Mouse (Mus musculus): ENCODE measurements around the gene Slc6a11. TPM values are rescaled to one million over a fixed set of nuclear protein-coding genes. Genes with fewer than 3 reads are reported as not detected.

The Slc6a11 gene
- polyA plus RNA-seq, 1 experiment from 2014 or later = not detected

- no peak overlapping the region for H3K4me3 ChIP-seq (ENCODE audit: low read depth, low read length)
- WGBS = 80% methylated on average over 11 of the region's 11 CpGs
- H3K4me1 ChIP-seq (ENCODE audit: insufficient read depth, low read depth, low read length) = no peaks in the 10 kb centered on the region
- ATAC-seq = no peak
- H3K4me2 ChIP-seq (replicated peaks; ENCODE audit: low read depth, low read length) = no peak overlapping the region
- DNase-seq (ENCODE audit: low spot score) = no peak
- no peak overlapping the region for H3K9ac ChIP-seq (replicated peaks; ENCODE audit: low read depth)
- no peaks in the 10 kb centered on the region for H3K36me3 ChIP-seq (ENCODE audit: insufficient read depth, low read length)
- TF ChIP-seq EP300 (IDR thresholded peaks at IDR 0.05) (no peak), CTCF (IDR thresholded peaks at IDR 0.05) (no peak)
- no peaks in the 10 kb centered on the region for H3K9me3 ChIP-seq (ENCODE audit: low read length)
- no peak overlapping the region for H3K27ac ChIP-seq (ENCODE audit: low read length)
- H3K27me3 ChIP-seq (replicated peaks; ENCODE audit: insufficient read depth, low read length) = no peaks in the 10 kb centered on the region
Observed at GRCm38 (mm10) chr6:114142480-114142879, 11.4 kb downstream of the Slc6a11 start.

- 31% methylated on average over 2 of the region's 2 CpGs for WGBS
- Histone ChIP-seq H3K4me3 (ENCODE audit: low read depth, low read length) (no peak overlapping the region), H3K9ac (replicated peaks; ENCODE audit: low read depth) (no peak overlapping the region), H3K27me3 (replicated peaks; ENCODE audit: insufficient read depth, low read length) (no peaks in the 10 kb centered on the region), H3K9me3 (ENCODE audit: low read length) (no peaks in the 10 kb centered on the region), H3K27ac (ENCODE audit: low read length) (no peak overlapping the region), H3K4me2 (replicated peaks; ENCODE audit: low read depth, low read length) (no peak overlapping the region), H3K36me3 (ENCODE audit: insufficient read depth, low read length) (no peaks in the 10 kb centered on the region), H3K4me1 (ENCODE audit: insufficient read depth, low read depth, low read length) (no peaks in the 10 kb centered on the region)
- DNase-seq (ENCODE audit: low spot score) = no peak
- no peak for ATAC-seq
- TF ChIP-seq CTCF (IDR thresholded peaks at IDR 0.05) (no peak), EP300 (IDR thresholded peaks at IDR 0.05) (no peak)
Observed at GRCm38 (mm10) chr6:114143544-114143943, 12.5 kb downstream of the Slc6a11 start.

DNA sequence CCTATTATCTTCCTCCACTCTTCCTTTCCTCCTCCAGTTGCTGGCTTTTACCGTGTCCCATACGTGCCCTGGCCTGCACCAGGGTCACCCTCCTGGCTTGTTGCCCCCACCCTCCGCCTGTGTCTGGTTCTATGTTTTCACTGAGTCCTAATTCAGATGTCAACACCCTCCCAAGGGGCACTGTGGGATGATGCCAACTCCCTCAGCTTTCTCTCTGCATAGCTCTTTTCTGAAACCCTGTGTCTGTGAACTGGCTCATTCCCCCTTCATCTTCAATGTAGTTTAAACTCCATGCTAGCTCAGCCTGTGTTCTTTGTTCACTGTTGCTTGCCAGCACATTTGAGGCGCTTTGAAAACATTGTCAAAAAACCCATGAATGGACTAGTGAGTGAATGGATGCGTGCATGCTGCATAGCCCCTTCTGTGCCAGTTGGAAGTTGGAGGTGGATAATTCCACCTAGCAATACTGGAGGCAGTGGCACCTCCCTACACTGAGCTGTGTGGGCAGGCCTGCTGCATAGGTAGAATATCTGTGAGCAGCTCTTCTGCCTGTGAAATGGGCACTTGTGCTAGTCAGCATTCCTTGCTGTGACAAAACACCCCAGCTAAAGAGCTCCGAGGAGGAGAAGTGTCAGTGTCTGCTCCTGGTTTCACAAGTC lies 13.5 kb downstream of the Slc6a11 start:
- Histone ChIP-seq H3K9me3 (ENCODE audit: low read length) (no peaks in the 10 kb centered on the region), H3K4me2 (replicated peaks; ENCODE audit: low read depth, low read length) (no peak overlapping the region), H3K9ac (replicated peaks; ENCODE audit: low read depth) (no peak overlapping the region), H3K36me3 (ENCODE audit: insufficient read depth, low read length) (no peaks in the 10 kb centered on the region), H3K4me1 (ENCODE audit: insufficient read depth, low read depth, low read length) (no peaks in the 10 kb centered on the region), H3K4me3 (ENCODE audit: low read depth, low read length) (no peak overlapping the region), H3K27ac (ENCODE audit: low read length) (no peak overlapping the region), H3K27me3 (replicated peaks; ENCODE audit: insufficient read depth, low read length) (no peaks in the 10 kb centered on the region)
- 67% methylated on average over 6 of the region's 6 CpGs for WGBS
- DNase-seq (ENCODE audit: low spot score) = no peak
- no peak for TF ChIP-seq CTCF (IDR thresholded peaks at IDR 0.05)
- no peak for TF ChIP-seq EP300 (IDR thresholded peaks at IDR 0.05)
- no peak for ATAC-seq

DNA sequence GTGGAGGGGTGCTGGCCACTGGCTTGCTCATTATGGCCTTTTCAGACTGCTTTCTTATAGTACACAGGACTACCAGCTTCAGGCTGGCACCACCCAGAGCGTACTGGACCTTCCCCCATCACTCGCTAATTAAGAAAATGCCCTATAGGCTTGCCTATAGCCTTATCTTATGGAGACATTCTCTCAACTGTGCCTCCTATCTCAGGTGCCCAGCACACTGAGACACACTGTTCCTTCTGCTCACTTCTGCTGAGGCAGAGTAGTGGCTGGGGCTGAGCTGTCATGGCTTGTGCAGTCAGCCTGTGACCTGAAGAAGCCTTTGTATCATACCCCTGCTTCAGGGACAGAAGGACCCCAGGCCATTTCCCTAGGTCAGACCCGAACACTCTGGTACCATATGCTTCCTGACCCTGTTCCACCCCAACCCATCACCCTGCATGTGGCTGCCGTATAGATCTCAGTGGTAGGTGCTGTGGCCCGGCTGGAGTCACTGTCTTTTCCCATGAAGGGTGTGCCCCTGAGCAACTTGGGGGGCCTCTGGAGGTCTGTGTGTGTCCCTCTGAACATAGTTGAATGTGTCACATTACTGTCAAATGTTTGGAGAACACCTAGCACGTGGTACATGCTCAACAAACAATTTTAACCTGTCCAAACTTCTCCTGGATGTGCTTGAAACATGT lies 14.7 kb downstream of the Slc6a11 start:
- Histone ChIP-seq H3K9ac (replicated peaks; ENCODE audit: low read depth) (no peak overlapping the region), H3K4me1 (ENCODE audit: insufficient read depth, low read depth, low read length) (no peaks in the 10 kb centered on the region), H3K36me3 (ENCODE audit: insufficient read depth, low read length) (no peaks in the 10 kb centered on the region), H3K4me2 (replicated peaks; ENCODE audit: low read depth, low read length) (no peak overlapping the region), H3K9me3 (ENCODE audit: low read length) (no peaks in the 10 kb centered on the region), H3K4me3 (ENCODE audit: low read depth, low read length) (no peak overlapping the region), H3K27me3 (replicated peaks; ENCODE audit: insufficient read depth, low read length) (no peaks in the 10 kb centered on the region), H3K27ac (ENCODE audit: low read length) (no peak overlapping the region)
- no peak for ATAC-seq
- TF ChIP-seq CTCF (IDR thresholded peaks at IDR 0.05) = no peak
- TF ChIP-seq EP300 (IDR thresholded peaks at IDR 0.05) = no peak
- WGBS = 66% methylated on average over 6 of the region's 6 CpGs
- DNase-seq (ENCODE audit: low spot score) = no peak

GRCm38 (mm10) chr6:114155720-114156119 lies 24.7 kb downstream of the Slc6a11 start:
- no peak overlapping the region for H3K4me2 ChIP-seq (replicated peaks; ENCODE audit: low read depth, low read length)
- no peak overlapping the region for H3K9ac ChIP-seq (replicated peaks; ENCODE audit: low read depth)
- DNase-seq (ENCODE audit: low spot score) (no peak), ATAC-seq (no peak)
- no peaks in the 10 kb centered on the region for H3K4me1 ChIP-seq (ENCODE audit: insufficient read depth, low read depth, low read length)
- no peak overlapping the region for H3K4me3 ChIP-seq (ENCODE audit: low read depth, low read length)
- H3K27me3 ChIP-seq (replicated peaks; ENCODE audit: insufficient read depth, low read length) = no peaks in the 10 kb centered on the region
- no peaks in the 10 kb centered on the region for H3K36me3 ChIP-seq (ENCODE audit: insufficient read depth, low read length)
- 81% methylated on average over 10 of the region's 10 CpGs for WGBS
- TF ChIP-seq CTCF (IDR thresholded peaks at IDR 0.05) (no peak), EP300 (IDR thresholded peaks at IDR 0.05) (no peak)
- no peaks in the 10 kb centered on the region for H3K9me3 ChIP-seq (ENCODE audit: low read length)
- H3K27ac ChIP-seq (ENCODE audit: low read length) = no peak overlapping the region

GRCm38 (mm10) chr6:114158811-114159210 lies 27.8 kb downstream of the Slc6a11 start:
- TF ChIP-seq EP300 (IDR thresholded peaks at IDR 0.05) = no peak
- DNase-seq (ENCODE audit: low spot score) (no peak), ATAC-seq (no peak)
- Histone ChIP-seq H3K4me3 (ENCODE audit: low read depth, low read length) (no peak overlapping the region), H3K27me3 (replicated peaks; ENCODE audit: insufficient read depth, low read length) (no peaks in the 10 kb centered on the region), H3K4me2 (replicated peaks; ENCODE audit: low read depth, low read length) (no peak overlapping the region), H3K36me3 (ENCODE audit: insufficient read depth, low read length) (no peaks in the 10 kb centered on the region), H3K27ac (ENCODE audit: low read length) (no peak overlapping the region), H3K9ac (replicated peaks; ENCODE audit: low read depth) (no peak overlapping the region), H3K4me1 (ENCODE audit: insufficient read depth, low read depth, low read length) (no peaks in the 10 kb centered on the region), H3K9me3 (ENCODE audit: low read length) (no peaks in the 10 kb centered on the region)
- 86% methylated on average over 7 of the region's 7 CpGs for WGBS

Measured in lung, postnatal 0 days (tissue).